Mouse (Mus musculus) ES-E14 (cell line): ENCODE data around the gene Shld1. TPM values are rescaled to one million over a fixed set of nuclear protein-coding genes. Genes with fewer than 3 reads are reported as not detected.

Experiments used
- DNase-seq: peaks from one replicate; pipeline ENCODE4 v3.0.0-alpha.2; 2013; ENCODE audit warnings: low read depth, low spot score
- H3K27ac ChIP-seq: 2 replicates; pipeline ENCODE4 v1.5.1; 2012; ENCODE audit warnings: low read depth, mild to moderate bottlenecking, low read length, moderate library complexity, mixed read lengths; ENCODE audit not compliant: poor library complexity, insufficient read depth, severe bottlenecking
- H3K36me3 ChIP-seq: 2 replicates; pipeline ENCODE4 v1.6.1; 2012; ENCODE audit warnings: mild to moderate bottlenecking, low read length, moderate library complexity, mixed read lengths; ENCODE audit not compliant: control insufficient read depth, poor library complexity, insufficient read depth, severe bottlenecking
- H3K4me1 ChIP-seq, 2 experiments: fragments of 150-350 bp in 1 of 2; sonication (generic) in 1 of 2; 2 replicates each; pipeline ENCODE4 v1.6.1; 2012; ENCODE audit warnings: low read length in 2 of 2, mild to moderate bottlenecking in 1 of 2, mixed read lengths in 1 of 2; ENCODE audit not compliant: control insufficient read depth in 2 of 2, insufficient read depth in 2 of 2, poor library complexity in 1 of 2
- H3K4me3 ChIP-seq, 2 experiments: fragments of 150-350 bp in 1 of 2; sonication (generic) in 1 of 2; 2 replicates each; pipeline ENCODE4 v1.5.1; 2012; ENCODE audit warnings: low read length in 2 of 2, low read depth in 1 of 2, mild to moderate bottlenecking in 1 of 2, mixed read lengths in 1 of 2; ENCODE audit not compliant: insufficient read depth in 1 of 2, poor library complexity in 1 of 2, severe bottlenecking in 1 of 2
- H3K9ac ChIP-seq: 2 replicates; pipeline ENCODE4 v1.6.1; 2012; ENCODE audit warnings: low read depth, mild to moderate bottlenecking, low read length, mixed read lengths; ENCODE audit not compliant: poor library complexity, insufficient read depth, severe bottlenecking
- H3K9me3 ChIP-seq: fragments of 150-350 bp; sonication (generic); 2 replicates; pipeline ENCODE4 v1.6.1; 2012; ENCODE audit warnings: low read depth, mild to moderate bottlenecking, low read length; ENCODE audit not compliant: control insufficient read depth, insufficient read depth
- CHD2 ChIP-seq: IDR thresholded peaks from 2 replicates; pipeline ENCODE4 v1.6.1; 2014; ENCODE audit warnings: mild to moderate bottlenecking, low read depth, low read length, inconsistent platforms
- HCFC1 ChIP-seq: IDR thresholded peaks from 2 replicates; pipeline ENCODE4 v1.6.1; 2012; ENCODE audit warnings: low read length, inconsistent platforms, borderline replicate concordance; ENCODE audit not compliant: insufficient read depth
- MAFK ChIP-seq: IDR thresholded peaks from 2 replicates; pipeline ENCODE4 v1.6.1; 2014; ENCODE audit warnings: mild to moderate bottlenecking, low read depth, low read length, inconsistent platforms; ENCODE audit not compliant: insufficient read depth
- ZC3H11A ChIP-seq: IDR thresholded peaks from 2 replicates; pipeline ENCODE4 v1.6.1; 2012; ENCODE audit warnings: low read depth, mild to moderate bottlenecking, inconsistent platforms, low read length, borderline replicate concordance
- ZNF384 ChIP-seq: IDR thresholded peaks from 2 replicates; pipeline ENCODE4 v1.6.1; 2012; ENCODE audit warnings: low read depth, low read length, inconsistent platforms
- in situ Hi-C, 2 experiments: fragments of 600-800 bp; cut with MboI; formaldehyde crosslinking; loops; one replicate each; pipeline ENCODE4 v1.15.1; 2025; ENCODE audit warnings: low sequenced_read_pairs in 2 of 2, inconsistent platforms in 1 of 2; ENCODE audit not compliant: unreplicated experiment in 2 of 2
- total RNA-seq: library from RNA; depleted of rRNA; stranded (reverse); fragments of 300-350 nt; gene quantifications from 2 replicates; pipeline ENCODE4 v1.2.3, GENCODE M21; 2012

Shld1 gene
- total RNA-seq, 1 experiment, result 9.2 TPM

GRCm38 (mm10) chr2:132643161-132643560, 43.6 kb upstream of the Shld1 start:
- Histone ChIP-seq H3K27ac (no peak overlapping the region), H3K9ac (no peak overlapping the region), H3K4me1 (peaks cover 0 to 4% of the 10 kb centered on the region in 2 experiments; a peak in 2 of 4 replicates), H3K9me3 (no peaks in the 10 kb centered on the region), H3K4me3 (no peak overlapping the region), H3K36me3 (no peaks in the 10 kb centered on the region)
- no peak for TF ChIP-seq MAFK
- no peak for TF ChIP-seq CHD2
- TF ChIP-seq ZNF384, result no peak
- TF ChIP-seq HCFC1, result no peak
- no peak for TF ChIP-seq ZC3H11A
- DNase-seq, result no peak
- in situ Hi-C loops, result no loop called here

- H3K4me1 ChIP-seq, result peaks cover 0 to 10% of the 10 kb centered on the region in 2 experiments
- H3K27ac ChIP-seq, result no peak overlapping the region
- peak; percentile 26 for DNase-seq
- in situ Hi-C loops, result no loop called here
- H3K36me3 ChIP-seq, result no peaks in the 10 kb centered on the region
- no peaks in the 10 kb centered on the region for H3K9me3 ChIP-seq
- peak overlapping the region in 1 of 2 experiments; percentile 16; a peak in 1 of 4 replicates for H3K4me3 ChIP-seq
- no peak for TF ChIP-seq ZNF384
- no peak for TF ChIP-seq CHD2
- TF ChIP-seq HCFC1, result no peak
- H3K9ac ChIP-seq, result no peak overlapping the region
These were observed 39.6 kb upstream of the Shld1 start for GRCm38 (mm10) chr2:132646856-132647745.

DNA sequence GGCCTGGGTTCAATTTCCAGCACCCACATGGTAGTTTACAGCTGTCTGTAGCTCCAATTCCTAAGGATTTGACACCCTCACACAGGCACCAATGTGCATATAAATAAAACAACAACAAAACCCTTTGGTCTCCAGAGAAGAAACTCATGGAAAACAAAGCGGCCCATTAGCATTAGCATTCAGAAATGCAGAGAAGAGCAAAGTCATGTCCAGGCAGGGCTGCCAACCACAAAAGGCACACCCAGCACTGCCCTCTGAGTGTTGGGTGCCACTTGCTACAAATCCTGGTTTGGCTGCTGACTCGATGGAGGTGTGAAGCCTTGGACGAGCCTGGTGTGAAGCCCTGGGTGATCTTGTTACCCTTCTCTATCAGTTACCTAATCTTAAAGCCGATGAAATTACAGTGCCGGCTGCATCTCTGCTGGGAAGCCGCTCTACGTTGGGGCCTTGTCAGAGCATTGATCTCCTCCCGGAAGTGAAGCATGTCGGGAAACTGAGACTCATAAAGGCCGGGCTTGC, 37.3 kb upstream of the Shld1 start:
- TF ChIP-seq HCFC1 (no peak), MAFK (no peak), CHD2 (no peak), ZC3H11A (no peak), ZNF384 (no peak)
- Histone ChIP-seq H3K4me1 (peaks cover 0 to 10% of the 10 kb centered on the region in 2 experiments), H3K9ac (no peak overlapping the region), H3K36me3 (no peaks in the 10 kb centered on the region), H3K4me3 (no peak overlapping the region), H3K27ac (no peak overlapping the region), H3K9me3 (no peaks in the 10 kb centered on the region)
- in situ Hi-C loops, result no loop called here
- peak; percentile 20 for DNase-seq

DNA sequence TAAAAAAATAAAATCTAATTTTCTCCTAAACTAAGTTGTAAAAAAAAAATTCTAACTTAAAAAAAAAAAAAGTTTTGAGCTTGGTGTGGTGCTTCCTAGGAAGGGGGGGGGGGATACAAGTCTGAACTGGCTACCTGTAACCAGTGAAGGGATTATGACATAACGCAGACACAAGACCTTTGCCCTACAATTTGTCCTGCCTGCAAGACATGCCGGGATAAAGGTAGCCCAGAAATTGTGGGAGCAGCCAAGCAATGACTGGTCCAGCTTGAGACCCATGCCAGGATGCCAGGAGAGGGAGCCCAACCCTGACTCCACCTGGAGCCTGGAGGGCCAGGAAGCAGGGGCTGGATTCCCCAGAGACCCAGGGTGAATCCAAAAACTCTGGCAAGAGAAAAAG, 36.2 kb upstream of the Shld1 start:
- H3K4me1 ChIP-seq, result peaks cover 0 to 10% of the 10 kb centered on the region in 2 experiments
- no peaks in the 10 kb centered on the region for H3K36me3 ChIP-seq
- in situ Hi-C loops, result no loop called here
- H3K9ac ChIP-seq, result no peak overlapping the region
- H3K27ac ChIP-seq, result no peak overlapping the region
- no peak overlapping the region for H3K4me3 ChIP-seq
- no peak for TF ChIP-seq ZC3H11A
- TF ChIP-seq ZNF384, result no peak
- TF ChIP-seq MAFK, result no peak
- no peak for TF ChIP-seq CHD2
- TF ChIP-seq HCFC1, result no peak
- DNase-seq, result no peak
- no peaks in the 10 kb centered on the region for H3K9me3 ChIP-seq
